Mouse (Mus musculus): ENCODE measurements around the gene Tenm3.

Tenm3 gene

DNA sequence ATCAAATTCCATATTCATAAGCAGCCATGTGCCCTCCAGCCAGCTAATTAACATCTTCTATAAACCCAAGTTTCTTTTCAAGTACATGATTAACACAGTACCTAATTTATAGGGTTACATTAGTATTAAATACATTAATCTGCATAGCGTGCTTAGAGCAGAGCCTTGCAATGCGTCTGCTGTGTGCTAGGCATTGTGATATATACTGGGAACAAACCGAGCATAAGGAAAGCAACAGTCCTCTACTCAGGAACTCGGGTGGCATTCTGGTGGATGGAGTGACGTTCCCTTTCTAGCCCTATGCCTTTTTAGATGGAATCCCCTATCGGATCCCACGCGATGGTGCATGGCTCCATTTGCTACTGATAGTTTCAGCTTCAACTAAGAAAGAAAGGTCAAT lies 321.7 kb downstream of the Tenm3 start:
- DNase-seq (ENCODE audit: low spot score in 2 of 2), result no peak

DNA sequence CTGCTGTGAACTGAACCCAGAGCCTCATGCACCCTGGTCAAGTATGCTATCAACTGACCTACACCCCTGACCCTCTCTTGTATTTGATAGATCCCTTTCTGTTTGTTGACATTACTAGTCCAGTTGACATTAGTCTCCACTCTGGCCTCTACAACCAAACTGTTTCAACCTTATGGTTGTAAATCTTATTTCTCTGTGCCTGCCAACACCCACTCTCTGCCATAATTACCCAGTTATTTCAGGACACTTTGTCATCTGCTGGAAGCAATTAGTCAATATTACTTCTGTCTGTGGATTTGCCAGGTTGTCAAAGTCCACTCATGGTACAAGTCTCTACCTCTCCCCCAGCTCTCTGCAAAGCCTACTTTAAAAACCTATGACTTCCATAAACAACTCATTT lies 326.3 kb downstream of the Tenm3 start:
- DNase-seq (ENCODE audit: low spot score in 2 of 2), result no peak

DNA sequence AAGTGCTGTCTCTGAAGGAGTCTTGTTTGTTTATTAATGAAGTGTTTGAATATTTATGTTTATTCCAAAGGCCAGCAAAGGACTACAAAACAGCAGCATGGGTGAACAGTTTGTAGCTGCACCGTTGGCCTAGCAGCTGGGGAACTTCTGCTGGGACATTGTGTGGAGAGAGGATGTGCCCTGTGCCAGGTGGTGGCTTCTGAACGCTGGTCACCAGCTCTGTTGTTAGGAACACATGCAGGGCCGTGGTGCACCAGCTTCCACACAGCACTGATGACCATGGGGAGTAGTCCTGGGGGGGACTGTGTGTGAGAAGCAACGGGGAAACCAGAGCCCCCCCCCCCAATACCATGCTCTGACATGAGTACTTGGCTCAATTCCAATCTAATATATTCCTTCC lies 329.5 kb downstream of the Tenm3 start:
- DNase-seq (ENCODE audit: low spot score in 2 of 2), result no peak

DNA sequence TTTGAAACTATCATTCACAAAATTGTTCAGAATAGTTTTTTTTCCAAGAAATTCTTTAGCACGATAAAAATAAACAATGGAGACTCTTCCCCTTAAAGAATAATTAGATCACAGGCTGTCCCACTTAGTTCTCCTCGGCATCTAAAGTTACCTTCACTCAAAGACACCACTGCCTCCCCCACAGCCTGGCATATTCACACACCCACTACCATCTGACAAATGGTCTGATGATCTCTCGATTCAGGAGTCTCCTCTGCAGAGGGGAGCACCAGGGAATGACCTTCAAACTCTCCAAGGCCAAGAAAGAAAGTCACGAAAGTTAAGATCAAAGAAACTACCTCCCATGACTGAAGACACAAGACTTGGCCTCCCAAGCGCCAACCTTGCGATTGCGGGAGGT lies 329.9 kb downstream of the Tenm3 start:
- no peak for DNase-seq (ENCODE audit: low spot score in 2 of 2)

DNA sequence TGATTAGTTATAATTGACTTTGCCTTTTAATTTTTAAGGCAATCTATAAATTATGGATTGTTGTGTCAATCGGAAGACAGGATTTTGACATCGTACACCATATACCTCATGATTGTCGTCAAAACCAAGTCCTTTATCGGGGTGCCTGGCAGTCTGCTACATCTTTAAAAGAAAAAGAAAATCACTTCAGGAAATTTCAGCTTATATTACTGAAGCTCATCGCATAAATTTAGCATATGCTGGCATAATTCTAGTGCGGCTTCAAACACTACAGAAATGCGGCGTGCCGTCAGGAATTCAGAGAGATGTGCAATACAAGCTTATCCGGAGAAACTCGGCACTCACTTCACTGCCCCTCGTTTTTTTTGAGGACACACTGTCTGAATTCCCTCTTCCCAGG lies 332.2 kb downstream of the Tenm3 start:
- DNase-seq (ENCODE audit: low spot score in 2 of 2), result no peak

DNA sequence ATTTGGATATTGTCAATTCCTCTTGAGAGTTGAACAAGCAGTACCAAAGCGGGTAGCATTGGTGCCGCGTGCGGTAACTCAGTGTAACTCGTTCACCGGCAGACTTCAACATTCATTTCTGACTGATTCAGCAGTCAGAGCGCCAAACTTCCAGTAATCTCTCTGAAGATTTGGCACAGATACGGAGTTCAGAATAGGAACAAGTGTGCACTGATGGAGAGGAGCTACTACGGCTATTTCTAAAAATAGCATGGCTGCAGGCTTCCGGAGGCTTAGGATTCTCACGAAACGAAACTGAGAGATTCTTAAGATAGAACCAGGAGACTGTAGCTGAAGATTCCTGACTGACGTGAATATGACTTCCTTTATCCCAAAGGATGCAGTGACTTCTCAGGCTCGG lies 332.6 kb downstream of the Tenm3 start:
- no peak for DNase-seq (ENCODE audit: low spot score in 2 of 2)

DNA sequence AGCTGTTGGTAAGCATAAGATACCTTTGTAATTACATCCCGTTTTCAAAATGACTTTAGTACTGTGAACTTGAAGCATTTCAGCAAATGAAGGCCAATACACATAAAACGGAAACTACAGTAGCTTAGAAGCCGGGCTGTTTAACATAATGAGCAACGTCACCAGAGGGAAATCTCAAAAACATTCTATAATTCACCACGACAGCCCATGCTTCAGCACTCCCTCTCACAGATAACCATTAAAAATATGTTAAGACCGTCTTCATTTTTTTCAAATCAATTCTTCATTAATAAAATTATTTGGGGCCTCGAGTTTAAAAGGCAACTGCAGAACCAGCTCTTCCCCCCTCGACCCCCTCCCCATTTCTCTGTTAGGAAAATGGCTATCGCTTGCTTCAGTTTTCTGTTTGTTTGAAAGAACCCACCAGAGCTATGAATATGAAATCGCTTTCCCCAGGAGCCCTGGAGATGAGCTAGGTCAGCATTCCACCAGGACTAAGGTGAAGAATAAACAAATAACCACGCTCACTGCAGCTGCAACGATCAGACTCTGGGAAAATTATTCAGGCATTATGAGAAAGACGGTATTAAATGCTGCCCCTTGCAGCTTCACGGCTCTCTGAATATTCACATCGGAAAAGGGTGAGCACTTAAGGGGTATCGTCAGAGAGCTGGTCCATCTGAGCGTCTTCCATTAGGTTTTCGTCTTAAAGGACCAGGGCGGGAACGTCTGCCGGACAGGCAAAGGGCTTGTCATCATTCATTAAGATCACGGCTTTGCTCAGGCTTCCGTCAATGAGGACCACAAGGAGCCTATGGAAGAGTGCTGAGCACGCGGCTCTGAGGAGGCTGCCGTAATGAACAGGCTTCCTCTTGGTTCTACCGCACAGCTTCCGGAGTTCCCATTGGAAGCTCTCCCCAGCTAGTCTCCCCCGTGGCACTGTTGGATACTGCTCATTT lies 334.8 kb downstream of the Tenm3 start:
- no peak for DNase-seq (ENCODE audit: low spot score in 2 of 2)

DNA sequence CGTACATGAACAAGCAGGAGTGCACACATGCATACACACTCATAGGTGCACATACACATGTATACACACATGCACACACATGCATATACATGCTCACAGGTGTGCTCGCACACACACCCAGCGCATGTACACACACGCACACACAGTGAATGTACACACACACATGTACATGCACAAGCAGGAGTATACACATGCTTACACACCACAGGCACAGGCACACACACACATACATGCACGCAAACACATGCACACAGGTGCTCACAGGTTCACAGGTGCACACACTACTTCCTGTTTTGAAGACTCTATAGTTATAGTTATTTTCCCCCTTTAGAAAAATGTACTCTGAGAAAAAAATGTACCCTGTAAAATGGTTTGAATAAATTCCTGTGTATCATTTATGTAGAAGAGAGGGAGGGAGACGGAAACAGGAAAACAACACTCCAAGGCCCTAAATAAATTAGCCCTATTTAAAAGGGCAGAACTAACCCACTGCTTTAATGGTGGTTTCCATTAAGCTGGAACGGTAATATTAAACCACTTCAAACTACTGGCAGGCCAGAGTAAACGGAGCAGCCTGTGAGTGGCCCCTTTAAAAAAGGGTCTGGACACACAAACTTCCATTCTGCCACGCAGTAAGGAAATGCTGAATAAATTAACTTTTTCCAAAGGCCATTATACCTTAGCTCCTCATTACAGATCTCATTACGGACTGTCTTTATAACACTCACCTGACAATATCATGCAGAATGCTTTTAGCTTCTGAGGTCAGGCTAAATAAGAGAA lies 335.8 kb downstream of the Tenm3 start:
- DNase-seq (ENCODE audit: low spot score in 2 of 2), result no peak

DNA sequence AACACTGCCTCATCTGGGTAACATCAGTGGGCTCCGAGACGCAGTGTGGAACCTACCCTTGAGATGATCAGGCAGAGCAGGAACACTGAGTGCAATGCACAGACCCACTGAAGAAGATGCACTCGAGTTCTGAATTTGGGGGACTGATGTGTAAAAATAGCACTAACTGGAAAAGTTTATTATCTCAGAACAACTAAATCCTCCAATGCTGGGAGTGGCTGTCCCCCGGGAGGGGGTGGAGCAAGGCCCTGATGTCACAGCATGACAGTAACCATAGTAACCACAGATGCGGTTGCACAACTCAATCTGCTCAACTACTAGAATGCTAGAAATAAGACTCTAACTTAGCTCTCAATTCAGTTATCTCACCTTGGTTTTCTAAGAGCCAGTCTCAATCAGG lies 351.3 kb downstream of the Tenm3 start:
- peak in 1 of 2 experiments; percentile 20 for DNase-seq (ENCODE audit: low spot score in 2 of 2)

DNA sequence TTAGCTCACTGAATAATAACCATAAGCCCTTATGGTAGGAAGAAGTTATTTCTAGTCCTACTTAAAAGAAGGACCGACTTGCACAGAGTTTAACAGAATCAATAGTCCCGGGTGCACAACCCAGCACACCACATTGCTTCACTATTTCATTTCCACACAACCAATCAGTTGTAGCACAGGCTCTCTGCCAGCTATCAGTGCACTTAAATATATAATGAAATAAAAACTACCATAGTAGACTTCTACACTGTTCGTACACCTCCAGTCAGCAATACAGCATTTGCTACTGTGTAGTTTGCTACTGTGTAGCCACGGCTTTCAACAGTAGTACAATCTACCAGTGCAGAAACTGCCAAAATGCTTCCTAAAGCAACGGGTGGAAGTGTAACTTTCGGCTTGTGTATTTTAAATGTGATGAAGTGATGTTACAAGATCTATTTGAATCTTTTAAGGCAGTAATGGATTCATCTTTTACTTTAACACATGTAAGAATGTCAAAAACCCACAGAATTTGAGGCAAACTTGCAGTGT lies 353.1 kb downstream of the Tenm3 start:
- DNase-seq (ENCODE audit: low spot score in 2 of 2), result no peak

DNA sequence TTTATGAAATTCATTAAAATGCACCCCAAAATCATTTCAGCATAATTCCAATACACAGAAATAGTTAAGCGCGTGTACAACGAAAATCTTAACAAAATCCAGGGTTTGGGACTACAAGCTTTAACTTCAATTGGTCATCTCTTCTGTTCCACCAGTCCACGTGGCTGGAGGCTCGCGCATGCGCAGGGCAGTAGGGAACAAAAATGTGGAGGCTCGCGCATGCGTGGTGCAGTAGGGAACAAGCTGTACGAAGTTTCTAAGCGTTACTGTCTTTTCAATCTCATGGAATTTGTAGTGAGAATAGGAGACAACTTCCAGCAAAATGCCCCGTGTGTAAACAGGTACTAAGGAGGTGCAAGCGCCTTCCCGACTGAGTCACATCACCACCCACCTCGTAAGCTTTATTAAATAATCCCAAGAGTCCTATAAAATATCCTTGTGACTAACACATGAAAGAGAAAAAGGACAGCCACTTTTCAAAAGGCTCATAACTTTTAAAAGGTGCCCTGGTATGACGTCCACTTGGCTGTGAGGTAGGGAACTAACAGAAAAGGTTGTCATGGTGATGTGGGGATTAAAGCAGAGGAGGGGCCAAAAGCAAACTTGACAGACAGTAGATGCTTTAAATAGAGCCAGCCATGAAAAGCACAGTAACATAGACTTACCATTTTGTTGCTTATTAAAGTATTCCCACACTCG lies 353.7 kb downstream of the Tenm3 start:
- peak in 1 of 2 experiments; percentile 19 for DNase-seq (ENCODE audit: low spot score in 2 of 2)

DNA sequence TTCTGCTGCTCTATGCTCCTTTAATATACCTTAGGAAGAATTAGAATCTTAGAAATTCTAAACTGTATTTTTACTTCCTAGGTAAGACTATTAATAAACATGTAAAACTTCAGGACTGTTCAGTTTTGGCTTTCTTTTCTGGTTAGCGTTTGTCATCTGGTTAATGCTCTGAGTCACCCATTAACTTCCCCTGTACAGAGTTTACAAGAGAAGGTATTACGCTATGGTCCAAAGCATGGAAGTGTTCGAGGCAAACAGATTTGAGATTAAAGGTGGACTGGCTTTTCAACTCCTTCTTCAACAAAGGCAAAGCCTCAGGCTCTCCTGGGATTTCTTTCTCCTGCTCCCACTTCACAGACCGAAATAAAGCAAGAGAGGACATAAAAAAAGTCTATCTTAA lies 354.3 kb downstream of the Tenm3 start:
- no peak for DNase-seq (ENCODE audit: low spot score in 2 of 2)

DNA sequence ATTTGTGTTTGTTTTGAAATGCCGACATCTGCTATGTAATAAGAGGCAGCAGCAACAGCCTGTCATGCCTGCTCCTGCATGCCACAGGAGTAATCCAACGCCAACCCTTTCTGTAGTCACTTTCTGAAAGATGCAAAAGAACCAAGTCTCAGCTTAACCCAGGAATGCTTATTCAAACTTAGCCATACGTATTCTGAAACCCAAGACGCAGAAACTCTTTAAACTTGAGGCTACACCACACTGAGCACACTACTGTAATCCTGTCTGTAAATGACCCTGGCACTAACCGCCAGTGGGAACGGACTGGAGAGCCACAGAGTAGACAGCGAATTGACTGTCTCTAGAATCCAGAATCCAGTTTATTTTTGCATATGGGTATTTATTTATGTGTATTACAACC lies 354.9 kb downstream of the Tenm3 start:
- DNase-seq (ENCODE audit: low spot score in 2 of 2), result no peak

DNA sequence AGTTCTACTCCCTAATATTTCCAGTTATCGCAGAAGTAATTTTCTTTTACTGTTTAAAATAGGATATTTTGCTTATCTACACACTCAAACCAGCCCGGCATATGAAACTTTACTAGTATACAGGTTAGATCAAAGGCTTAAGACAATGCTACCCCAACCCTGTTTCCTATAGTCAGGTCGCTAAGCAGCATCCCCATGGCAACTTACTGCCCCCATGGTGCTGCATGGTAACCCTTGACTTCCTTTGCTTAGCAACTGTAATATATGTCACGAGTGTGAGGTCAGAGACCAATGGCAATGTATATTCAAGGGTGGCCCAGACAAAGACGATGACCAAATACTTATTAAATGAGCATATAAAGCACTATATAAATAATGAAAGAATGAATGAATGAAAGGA lies 359.6 kb downstream of the Tenm3 start:
- DNase-seq (ENCODE audit: low spot score in 2 of 2), result no peak

DNA sequence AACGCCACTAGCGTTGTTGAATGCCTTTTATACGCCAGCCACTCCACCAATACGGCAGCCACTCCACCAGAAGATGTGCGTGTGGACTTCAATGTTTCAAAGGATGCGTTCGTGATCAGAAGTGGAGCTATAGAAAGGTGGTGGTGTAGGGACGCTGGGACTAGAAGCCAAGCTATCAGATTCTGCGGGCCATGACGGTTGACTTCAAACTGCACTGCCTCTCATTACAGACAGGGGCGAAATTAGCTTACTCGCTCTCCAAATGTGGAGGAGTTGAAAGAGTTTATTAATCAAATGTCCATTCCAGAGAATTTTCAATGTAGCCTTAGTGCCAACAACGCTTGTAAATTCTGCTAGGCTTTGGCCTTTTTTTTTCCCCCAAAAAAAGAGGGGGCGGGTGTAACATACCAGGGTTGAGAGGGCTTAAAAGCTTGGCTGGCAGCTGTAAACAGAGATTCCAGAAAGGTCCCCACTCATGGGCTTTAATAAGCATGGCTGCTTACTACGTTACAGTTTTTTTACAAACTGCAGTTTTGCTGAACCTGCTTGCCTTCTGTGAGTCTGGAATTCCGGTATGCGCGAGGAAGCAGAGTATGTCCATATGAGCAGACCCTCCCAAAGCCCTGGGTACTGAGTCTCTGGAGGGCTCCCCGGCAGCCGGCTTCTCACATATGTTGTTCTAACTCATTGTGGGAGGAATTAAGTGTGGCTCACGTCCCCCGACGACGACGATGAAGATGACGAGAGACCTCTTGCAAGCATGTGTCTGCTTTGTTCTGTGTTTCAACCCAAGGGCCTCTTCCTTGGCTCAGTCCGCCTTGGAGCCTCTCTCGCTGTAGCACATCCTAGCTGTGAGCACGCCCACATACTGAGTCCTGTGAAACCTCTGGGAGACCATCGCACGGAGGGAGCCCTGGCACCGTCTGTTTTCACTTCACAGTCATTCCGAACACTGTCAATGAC lies 361.8 kb downstream of the Tenm3 start:
- no peak for DNase-seq (ENCODE audit: low spot score in 2 of 2)

DNA sequence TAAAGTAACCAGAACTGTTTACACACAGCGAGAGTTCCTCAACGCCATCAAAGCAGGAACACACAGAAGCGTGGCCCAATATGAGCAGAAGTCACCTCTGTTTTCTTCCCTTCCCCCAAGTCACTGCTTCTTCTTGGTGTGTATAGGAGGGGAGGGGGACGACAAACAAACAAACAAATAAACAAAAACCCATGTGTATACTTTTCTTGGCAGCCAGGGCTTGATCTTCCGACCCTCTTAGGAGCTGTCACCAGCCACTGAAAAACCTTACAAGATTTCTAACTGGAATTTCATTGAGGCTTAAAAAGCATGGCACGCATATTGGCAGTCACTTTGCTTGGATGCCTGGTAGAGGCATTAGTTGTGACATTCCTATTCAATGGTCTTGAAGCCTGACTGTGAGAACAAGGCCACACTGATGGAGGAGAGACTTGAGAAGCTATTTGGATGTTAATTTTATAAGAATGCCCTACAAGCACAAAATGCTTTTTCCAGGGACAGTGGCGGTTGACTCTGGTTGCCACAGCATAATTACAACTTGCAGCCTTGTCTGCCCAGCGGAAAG lies 366.3 kb downstream of the Tenm3 start:
- DNase-seq (ENCODE audit: low spot score in 2 of 2), result no peak

DNA sequence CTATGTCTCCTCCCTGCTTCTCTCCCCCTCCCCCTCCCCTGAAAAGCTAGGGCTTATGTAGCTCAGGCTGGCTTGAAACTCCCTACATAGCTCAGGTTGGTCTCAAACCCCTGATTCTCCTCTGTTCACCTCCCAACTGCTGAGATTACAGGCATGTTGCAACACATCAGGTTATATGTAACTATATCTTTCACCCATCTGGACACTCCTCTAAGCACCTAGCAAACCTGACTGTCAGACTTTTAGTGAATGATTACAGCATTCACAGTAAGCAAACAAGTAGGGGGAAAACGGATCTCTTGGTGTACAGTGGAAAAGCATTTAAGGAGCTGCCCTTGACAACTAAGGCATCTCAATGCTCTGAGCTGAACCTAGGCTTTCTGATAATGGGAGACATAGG lies 366.9 kb downstream of the Tenm3 start:
- no peak for DNase-seq (ENCODE audit: low spot score in 2 of 2)

DNA sequence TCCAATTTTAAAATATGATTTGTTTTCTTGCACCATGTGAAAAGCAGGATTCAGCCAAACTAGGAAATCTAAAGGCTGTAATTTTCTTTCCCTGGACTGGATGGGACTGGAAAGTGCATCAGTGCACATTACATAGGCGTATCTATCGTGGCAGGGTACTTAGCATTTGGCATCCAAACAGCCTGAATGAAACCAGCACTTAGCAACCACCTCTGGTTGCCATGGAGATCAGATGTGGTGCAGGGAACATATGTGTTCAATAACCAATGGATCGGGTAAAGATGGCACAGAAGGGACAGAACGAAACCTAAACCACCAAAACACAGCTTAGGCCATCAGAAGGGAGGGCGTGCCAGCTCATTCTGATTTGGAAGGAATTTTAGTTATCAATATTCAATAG lies 376.1 kb downstream of the Tenm3 start:
- DNase-seq (ENCODE audit: low spot score in 2 of 2), result no peak

DNA sequence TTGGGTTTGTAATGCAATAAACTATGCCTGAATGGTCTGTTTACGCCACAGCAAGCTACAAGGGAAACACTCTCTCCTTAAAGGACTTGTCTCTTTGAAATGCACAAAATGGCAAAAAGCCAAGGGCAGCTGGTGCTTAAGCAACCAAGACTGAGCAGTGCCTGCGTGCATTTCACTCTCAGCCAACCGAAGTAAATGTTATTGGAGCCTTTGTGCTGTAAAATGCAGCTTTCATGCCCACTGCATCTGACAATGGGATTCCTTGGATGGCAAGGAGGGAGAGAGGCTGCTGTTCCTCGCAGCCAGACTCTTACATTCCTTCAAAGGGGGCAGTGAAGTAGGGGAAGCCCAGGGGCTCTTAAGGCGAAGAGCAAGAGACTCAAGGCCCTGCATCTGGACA lies 385.4 kb downstream of the Tenm3 start:
- DNase-seq (ENCODE audit: low spot score in 2 of 2), result no peak

DNA sequence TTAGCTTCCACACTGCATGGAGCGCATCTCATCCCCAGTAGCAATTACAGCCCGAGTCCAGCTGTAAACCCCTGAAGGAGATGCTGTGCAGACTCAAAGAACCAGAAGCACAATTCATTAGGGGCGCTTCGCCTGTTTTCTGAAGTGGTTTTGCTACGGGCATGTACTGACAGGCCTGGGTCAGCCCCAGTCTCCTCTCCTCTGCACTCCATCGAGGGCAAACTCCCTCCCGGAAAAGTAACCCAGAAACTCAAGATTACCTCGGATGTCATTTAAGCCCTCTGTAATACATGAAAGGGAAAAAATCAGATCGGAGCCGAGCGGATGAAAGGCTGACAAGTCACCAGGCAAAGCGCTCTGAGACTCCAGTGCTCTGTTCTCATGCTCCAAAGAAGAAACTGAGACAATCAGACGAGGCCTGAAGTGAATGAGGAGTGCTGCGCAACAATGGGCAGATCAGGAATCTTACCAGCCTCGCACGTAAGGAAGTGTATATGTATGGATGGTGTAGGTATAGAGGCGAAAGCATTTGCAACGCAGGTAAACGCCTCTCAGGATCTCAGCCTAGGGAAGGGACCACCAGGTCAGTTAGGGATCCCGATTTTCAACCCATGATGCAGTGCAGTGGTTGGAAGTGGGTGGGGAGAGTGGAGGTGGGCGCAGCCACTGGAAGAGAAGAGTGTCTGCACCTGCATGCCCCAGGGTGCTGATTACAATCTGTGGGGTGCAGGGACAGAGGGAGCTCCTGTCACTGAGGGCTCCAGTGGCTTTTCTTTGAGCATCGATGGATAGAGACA lies 387.2 kb downstream of the Tenm3 start:
- DNase-seq (ENCODE audit: low spot score in 2 of 2), result no peak
